9 mouse cellular contexts compared by ENCODE assay signal in the genomic region with DNA sequence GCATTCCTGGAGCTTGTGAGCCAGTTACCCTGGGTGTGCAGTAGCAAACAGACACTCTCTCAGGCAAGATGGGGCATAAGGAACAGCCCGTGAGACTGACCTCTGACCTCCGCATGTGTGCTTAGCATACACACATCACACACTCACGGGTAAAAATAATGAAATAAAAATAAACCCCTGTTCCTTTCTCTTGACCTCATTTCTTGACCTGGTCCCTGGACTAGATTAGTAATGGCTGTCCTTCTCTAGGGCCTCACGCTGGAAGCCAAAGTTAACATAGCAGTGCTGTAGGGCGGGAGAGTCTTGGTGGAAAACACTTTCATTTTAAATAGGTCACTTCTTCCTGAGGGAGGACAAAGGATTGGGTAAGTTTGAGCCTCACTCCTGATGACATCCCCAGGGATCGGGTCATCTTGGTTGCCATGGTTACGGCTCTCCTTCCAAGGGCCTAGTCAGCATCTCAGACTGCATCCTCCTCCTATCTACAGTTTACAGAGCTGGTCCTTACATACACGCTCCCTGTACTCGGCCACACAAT. TPM values are rescaled to one million over a fixed set of nuclear protein-coding genes. Genes with fewer than 3 reads are reported as not detected.
DNase-seq lines count a peak whose midpoint lies in the region; ATAC-seq and TF ChIP-seq lines count a peak whose summit lies in the region.
"Had no signal": no experiment of that assay in that cellular context is flagged by ENCODE, and none has a peak within 500 bp of the region (broad histone marks: within the 10 kb centered on the region; RNA-seq: fewer than 3 reads in every experiment).

No protein-coding gene starts in this region.

- H3K9ac ChIP-seq in forebrain, embryonic 11.5 days (ENCODE audit: low read length), result no peak overlapping the region
- H3K9ac ChIP-seq in forebrain, embryonic 16.5 days (replicated peaks; ENCODE audit: low read depth, low read length), result no peak overlapping the region
- no peak overlapping the region for H3K9ac ChIP-seq in midbrain, postnatal 0 days (replicated peaks; ENCODE audit: low read length, poor library complexity, severe bottlenecking)
- no peak overlapping the region for H3K9ac ChIP-seq in intestine, postnatal 0 days (ENCODE audit: low read depth, low read length)

- no peak overlapping the region for H3K4me3 ChIP-seq in forebrain, embryonic 11.5 days (ENCODE audit: low read depth, low read length)
- H3K4me3 ChIP-seq in forebrain, embryonic 16.5 days (replicated peaks; ENCODE audit: low read length), result no peak overlapping the region
- no peak overlapping the region for H3K4me3 ChIP-seq in hindbrain, embryonic 10.5 days
- H3K4me3 ChIP-seq in midbrain, postnatal 0 days (ENCODE audit: low read depth, low read length), result no peak overlapping the region
- no peak overlapping the region for H3K4me3 ChIP-seq in intestine, postnatal 0 days (ENCODE audit: low read depth, low read length)

- no peaks in the 10 kb centered on the region for H3K27me3 ChIP-seq in forebrain, embryonic 11.5 days (ENCODE audit: control insufficient read depth, insufficient read depth, low read length)
- H3K27me3 ChIP-seq in forebrain, embryonic 16.5 days (replicated peaks; ENCODE audit: control insufficient read depth, insufficient read depth, low read length), result no peaks in the 10 kb centered on the region
- no peaks in the 10 kb centered on the region for H3K27me3 ChIP-seq in hindbrain, embryonic 10.5 days (ENCODE audit: insufficient read depth, poor library complexity, severe bottlenecking)
- no peaks in the 10 kb centered on the region for H3K27me3 ChIP-seq in midbrain, postnatal 0 days (ENCODE audit: insufficient read depth, low read length)
- no peaks in the 10 kb centered on the region for H3K27me3 ChIP-seq in intestine, postnatal 0 days (replicated peaks; ENCODE audit: control insufficient read depth, insufficient read depth, low read length)

- 45% methylated on average over 9 of the region's 9 CpGs for WGBS in forebrain, embryonic 11.5 days
- WGBS in forebrain, embryonic 16.5 days, result 55% methylated on average over 9 of the region's 9 CpGs
- WGBS in hindbrain, embryonic 10.5 days, result 34% methylated on average over 9 of the region's 9 CpGs
- 31% methylated on average over 9 of the region's 9 CpGs for WGBS in midbrain, postnatal 0 days
- 68% methylated on average over 9 of the region's 9 CpGs for WGBS in intestine, postnatal 0 days

- H3K4me2 ChIP-seq in forebrain, embryonic 11.5 days (ENCODE audit: low read depth, low read length, severe bottlenecking), result no peak overlapping the region
- H3K4me2 ChIP-seq in forebrain, embryonic 16.5 days (ENCODE audit: low read length), result no peak overlapping the region
- no peak overlapping the region for H3K4me2 ChIP-seq in midbrain, postnatal 0 days (ENCODE audit: low read depth, low read length, poor library complexity, severe bottlenecking)
- no peak overlapping the region for H3K4me2 ChIP-seq in intestine, postnatal 0 days (replicated peaks; ENCODE audit: low read depth)

- TF ChIP-seq CTCF in midbrain, postnatal 0 days (IDR thresholded peaks at IDR 0.05), result no peak
- TF ChIP-seq CTCF in intestine, postnatal 0 days (IDR thresholded peaks at IDR 0.05; ENCODE audit: low read depth), result no peak

- no peak for DNase-seq in forebrain, embryonic 11.5 days (ENCODE audit: low spot score)
- DNase-seq in cerebellum, adult 8-10 months, result peak; percentile 4
- peak; percentile 65 for DNase-seq in hindbrain, embryonic 10.5 days (ENCODE audit: low spot score)
- DNase-seq in midbrain, postnatal 0 days (ENCODE audit: low spot score), result peak; percentile 79
- no peak for DNase-seq in layer of hippocampus, postnatal 25 days (ENCODE audit: extremely low spot score in 1 of 2, low spot score in 1 of 2)
- DNase-seq in kidney, postnatal 25 days, result no peak
- DNase-seq: B cell, adult 2 months had no signal

- no peak overlapping the region for H3K27ac ChIP-seq in forebrain, embryonic 11.5 days (ENCODE audit: low read depth, low read length)
- no peak overlapping the region for H3K27ac ChIP-seq in forebrain, embryonic 16.5 days (ENCODE audit: low read length)
- H3K27ac ChIP-seq in hindbrain, embryonic 10.5 days, result peak overlapping the region; percentile 69
- H3K27ac ChIP-seq in midbrain, postnatal 0 days (ENCODE audit: low read depth, low read length), result peak overlapping the region; percentile 71
- no peak overlapping the region for H3K27ac ChIP-seq in intestine, postnatal 0 days (ENCODE audit: low read depth, low read length)

- no peaks in the 10 kb centered on the region for H3K36me3 ChIP-seq in forebrain, embryonic 11.5 days (ENCODE audit: control insufficient read depth, insufficient read depth, low read length)
- H3K36me3 ChIP-seq in forebrain, embryonic 16.5 days (ENCODE audit: control insufficient read depth, insufficient read depth), result no peaks in the 10 kb centered on the region
- no peaks in the 10 kb centered on the region for H3K36me3 ChIP-seq in hindbrain, embryonic 10.5 days
- H3K36me3 ChIP-seq in midbrain, postnatal 0 days (ENCODE audit: insufficient read depth, low read length), result no peaks in the 10 kb centered on the region
- no peaks in the 10 kb centered on the region for H3K36me3 ChIP-seq in intestine, postnatal 0 days (ENCODE audit: control insufficient read depth, insufficient read depth)

- no peaks in the 10 kb centered on the region for H3K9me3 ChIP-seq in forebrain, embryonic 11.5 days (ENCODE audit: control insufficient read depth, low read length)
- no peaks in the 10 kb centered on the region for H3K9me3 ChIP-seq in forebrain, embryonic 16.5 days (ENCODE audit: control insufficient read depth, low read length)
- no peaks in the 10 kb centered on the region for H3K9me3 ChIP-seq in hindbrain, embryonic 10.5 days
- no peaks in the 10 kb centered on the region for H3K9me3 ChIP-seq in midbrain, postnatal 0 days (ENCODE audit: low read length)
- no peaks in the 10 kb centered on the region for H3K9me3 ChIP-seq in intestine, postnatal 0 days (ENCODE audit: control insufficient read depth)

- 0 out of 2 replicates have a peak, but pooled peaks have one; percentile 21 for ATAC-seq in forebrain, embryonic 11.5 days (replicated peaks; ENCODE audit: low FRiP score)
- ATAC-seq in forebrain, embryonic 16.5 days, result no peak
- peak; percentile 78; the same call in 1 of the 2 replicates for ATAC-seq in midbrain, postnatal 0 days (ENCODE audit: low FRiP score)
- ATAC-seq in intestine, postnatal 0 days, result no peak

- H3K4me1 ChIP-seq in forebrain, embryonic 11.5 days (replicated peaks; ENCODE audit: control insufficient read depth, insufficient read depth, low read length), result peaks cover 3% of the 10 kb centered on the region; the same call in 1 of the 2 replicates
- no peaks in the 10 kb centered on the region for H3K4me1 ChIP-seq in forebrain, embryonic 16.5 days (replicated peaks; ENCODE audit: control insufficient read depth, insufficient read depth, low read length)
- H3K4me1 ChIP-seq in hindbrain, embryonic 10.5 days (replicated peaks), result peaks cover 41% of the 10 kb centered on the region
- H3K4me1 ChIP-seq in midbrain, postnatal 0 days (ENCODE audit: insufficient read depth, low read length), result 0 out of 2 replicates have a peak, but pooled peaks cover 8% of the 10 kb centered on the region
- H3K4me1 ChIP-seq in intestine, postnatal 0 days (replicated peaks; ENCODE audit: control insufficient read depth, insufficient read depth, low read length), result no peaks in the 10 kb centered on the region; the same call in 1 of the 2 replicates

RNA-seq across cellular contexts. Expression of a gene that starts 59.4 kb away (rescaled TPM):
- polyA plus RNA-seq in forebrain, embryonic 11.5 days (2014; fragmentation: Nextera tagmentation; extraction: Ambion mirVana), result 20.3 and 21.6 TPM in 2 replicates
- polyA plus RNA-seq in forebrain, embryonic 16.5 days (2015; fragmentation: Nextera tagmentation; extraction: Ambion mirVana), result 16.3 and 16.6 TPM in 2 replicates
- polyA plus RNA-seq in hindbrain, embryonic 10.5 days (2016; fragmentation: Nextera tagmentation; extraction: Ambion mirVana), result 29.7 and 32.1 TPM in 2 replicates
- 33.0 and 33.9 TPM in 2 replicates for total RNA-seq in midbrain, postnatal 0 days (2014; rRNA removed)
- polyA plus RNA-seq in midbrain, postnatal 0 days (2015; fragmentation: Nextera tagmentation; extraction: Ambion mirVana), result 20.3 and 21.0 TPM in 2 replicates
- 27.2 and 27.7 TPM in 2 replicates for polyA plus RNA-seq in intestine, postnatal 0 days (2015; fragmentation: Nextera tagmentation; extraction: Ambion mirVana)
- total RNA-seq in layer of hippocampus, postnatal 25 days (2021), result 10 to 100 TPM; 37.2 to 43.4 TPM

Comparison
In these comparisons a context has a peak if more than half of its experiments do, and no peak if none do; other contexts are left out.
1. ATAC-seq: peak in forebrain, embryonic 11.5 days (single experiment) and midbrain, postnatal 0 days (single experiment); none in forebrain, embryonic 16.5 days (single experiment) and intestine, postnatal 0 days (single experiment).
2. DNase-seq: peak in cerebellum, adult 8-10 months (single experiment), hindbrain, embryonic 10.5 days (single experiment) and midbrain, postnatal 0 days (single experiment); none in forebrain, embryonic 11.5 days (single experiment), layer of hippocampus, postnatal 25 days (0 of 2) and kidney, postnatal 25 days (0 of 2).
3. H3K27ac ChIP-seq: peak in hindbrain, embryonic 10.5 days (single experiment) and midbrain, postnatal 0 days (single experiment); none in forebrain, embryonic 11.5 days (single experiment), forebrain, embryonic 16.5 days (single experiment) and intestine, postnatal 0 days (single experiment).